Mouse (Mus musculus) G1E (cell line): Measurements from ENCODE around the gene Scn3b. TPM values are rescaled to one million over a fixed set of nuclear protein-coding genes. Genes with fewer than 3 reads are reported as not detected.

Source experiments
- ATAC-seq: 2 replicates; pipeline ENCODE4 v1.8.0; 2016; ENCODE audit warnings: mild to moderate bottlenecking; ENCODE audit not compliant: insufficient number of reproducible peaks, poor library complexity, low FRiP score, severe bottlenecking; ENCODE audit errors: extremely low read depth
- DNase-seq: peaks from one replicate; pipeline ENCODE4 v3.0.0; 2012; ENCODE audit warnings: low spot score
- H3K27me3 ChIP-seq: 2 replicates; pipeline ENCODE4 v1.6.1; 2012; ENCODE audit warnings: mild to moderate bottlenecking, low read length, inconsistent platforms; ENCODE audit not compliant: insufficient read depth
- H3K36me3 ChIP-seq: replicated peaks from 2 replicates; pipeline ENCODE3; 2012; ENCODE audit warnings: mild to moderate bottlenecking, inconsistent platforms
- H3K4me1 ChIP-seq: 2 replicates; pipeline ENCODE4 v1.6.1; 2012; ENCODE audit warnings: low read depth, low read length, inconsistent platforms, mixed read lengths; ENCODE audit not compliant: insufficient read depth
- H3K4me3 ChIP-seq: 2 replicates; pipeline ENCODE4 v1.5.1; 2012; ENCODE audit warnings: low read depth, mild to moderate bottlenecking, inconsistent platforms, low read length, moderate library complexity, mixed read lengths
- H3K9me3 ChIP-seq: replicated peaks from 2 replicates; pipeline ENCODE4 v1.6.1; 2012; ENCODE audit warnings: inconsistent platforms
- CTCF ChIP-seq: IDR thresholded peaks from 2 replicates; pipeline ENCODE4 v1.5.1; 2012; ENCODE audit warnings: low read depth, low read length, inconsistent platforms, mixed read lengths
- GATA1 ChIP-seq: IDR thresholded peaks from 2 replicates; pipeline ENCODE4 v1.6.1; 2012; ENCODE audit warnings: borderline replicate concordance, low read length, inconsistent platforms, mixed read lengths
- GATA2 ChIP-seq: IDR thresholded peaks from 2 replicates; pipeline ENCODE4 v1.6.1; 2012; ENCODE audit warnings: low read depth, low read length, inconsistent platforms, borderline replicate concordance
- POLR2AphosphoS5 ChIP-seq: IDR thresholded peaks from 2 replicates; pipeline ENCODE4 v1.6.1; 2012; ENCODE audit warnings: low read depth, low read length, inconsistent platforms; ENCODE audit not compliant: insufficient replicate concordance
- TAL1 ChIP-seq: conservative IDR thresholded peaks from 2 replicates; pipeline ENCODE4 v1.6.1; 2012; ENCODE audit warnings: low read depth, low read length, inconsistent platforms, mixed read lengths
- polyA plus RNA-seq: library from polyadenylated mRNA; stranded (reverse); fragments of >175 nt; gene quantifications from 2 replicates; pipeline ENCODE4 v1.2.3, GENCODE M21; 2012
- total RNA-seq, 2 experiments: library from RNA; stranded (forward) in 1 of 2; stranded (reverse) in 1 of 2; fragments of 200-1000 nt in 1 of 2; fragments of >200 nt in 1 of 2; fragmentation: Nextera tagmentation in 1 of 2; gene quantifications; 2 replicates each; pipeline ENCODE4 v1.2.3; 2014 to 2017

Scn3b gene
- total and polyA plus RNA-seq, 3 experiments: 0.05 TPM; not detected in 2

GRCm38 (mm10) chr9:40263874-40264273 is 5.1 kb upstream of the Scn3b start:
- Histone ChIP-seq H3K9me3 (no peaks in the 10 kb centered on the region; the same call in 1 of the 2 replicates), H3K36me3 (no peaks in the 10 kb centered on the region), H3K27me3 (no peaks in the 10 kb centered on the region), H3K4me3 (no peak overlapping the region), H3K4me1 (no peaks in the 10 kb centered on the region)
- ATAC-seq: no peak
- no peak for TF ChIP-seq GATA1
- TF ChIP-seq GATA2: no peak
- TF ChIP-seq POLR2AphosphoS5: no peak
- TF ChIP-seq TAL1: no peak
- no peak for TF ChIP-seq CTCF
- DNase-seq: no peak

- Histone ChIP-seq H3K9me3 (peaks cover 12% of the 10 kb centered on the region), H3K36me3 (no peaks in the 10 kb centered on the region), H3K4me1 (no peaks in the 10 kb centered on the region), H3K4me3 (no peak overlapping the region), H3K27me3 (peaks cover 2% of the 10 kb centered on the region; the same call in 1 of the 2 replicates)
- ATAC-seq (no peak), DNase-seq (no peak)
- no peak for TF ChIP-seq CTCF
- TF ChIP-seq POLR2AphosphoS5: no peak
- TF ChIP-seq GATA1: no peak
- TF ChIP-seq GATA2: no peak
- TF ChIP-seq TAL1: no peak
Observed at GRCm38 (mm10) chr9:40268040-40268747, 823 bp upstream of the Scn3b start.

- ATAC-seq (no peak), DNase-seq (no peak)
- no peaks in the 10 kb centered on the region for H3K4me1 ChIP-seq
- no peak overlapping the region for H3K4me3 ChIP-seq
- H3K36me3 ChIP-seq: no peaks in the 10 kb centered on the region
- H3K9me3 ChIP-seq: peaks cover 12% of the 10 kb centered on the region
- H3K27me3 ChIP-seq: peaks cover 2% of the 10 kb centered on the region; the same call in 1 of the 2 replicates
- TF ChIP-seq TAL1: no peak
Observed at GRCm38 (mm10) chr9:40268748-40269102, 292 bp upstream of the Scn3b start.

GRCm38 (mm10) chr9:40269880-40270279 is 863 bp downstream of the Scn3b start:
- no peak for TF ChIP-seq GATA1
- no peak for TF ChIP-seq POLR2AphosphoS5
- no peak for TF ChIP-seq GATA2
- TF ChIP-seq CTCF: no peak
- TF ChIP-seq TAL1: no peak
- no peaks in the 10 kb centered on the region for H3K36me3 ChIP-seq
- peaks cover 2% of the 10 kb centered on the region; the same call in 1 of the 2 replicates for H3K27me3 ChIP-seq
- no peak overlapping the region for H3K4me3 ChIP-seq
- peaks cover 12% of the 10 kb centered on the region for H3K9me3 ChIP-seq
- no peaks in the 10 kb centered on the region for H3K4me1 ChIP-seq
- ATAC-seq (no peak), DNase-seq (no peak)

- TF ChIP-seq TAL1 (no peak), GATA2 (no peak), CTCF (no peak), POLR2AphosphoS5 (no peak), GATA1 (no peak)
- peaks cover 12% of the 10 kb centered on the region for H3K9me3 ChIP-seq
- H3K27me3 ChIP-seq: peaks cover 2% of the 10 kb centered on the region; the same call in 1 of the 2 replicates
- no peaks in the 10 kb centered on the region for H3K36me3 ChIP-seq
- no peaks in the 10 kb centered on the region for H3K4me1 ChIP-seq
- no peak overlapping the region for H3K4me3 ChIP-seq
- ATAC-seq: no peak
- DNase-seq: no peak
Observed at GRCm38 (mm10) chr9:40271075-40271474, 2.1 kb downstream of the Scn3b start.

- Histone ChIP-seq H3K4me3 (no peak overlapping the region), H3K36me3 (no peaks in the 10 kb centered on the region), H3K9me3 (peaks cover 18% of the 10 kb centered on the region), H3K4me1 (no peaks in the 10 kb centered on the region), H3K27me3 (peaks cover 2% of the 10 kb centered on the region; the same call in 1 of the 2 replicates)
- no peak for DNase-seq
- ATAC-seq: no peak
- TF ChIP-seq GATA2 (no peak), GATA1 (no peak), POLR2AphosphoS5 (no peak)
Observed at GRCm38 (mm10) chr9:40272822-40273221, 3.8 kb downstream of the Scn3b start.

- TF ChIP-seq GATA1 (no peak), CTCF (no peak), TAL1 (no peak), GATA2 (no peak), POLR2AphosphoS5 (no peak)
- H3K27me3 ChIP-seq: no peaks in the 10 kb centered on the region
- H3K4me3 ChIP-seq: no peak overlapping the region
- peaks cover 21% of the 10 kb centered on the region for H3K9me3 ChIP-seq
- DNase-seq (no peak), ATAC-seq (no peak)
- no peaks in the 10 kb centered on the region for H3K4me1 ChIP-seq
- no peaks in the 10 kb centered on the region for H3K36me3 ChIP-seq
Observed at GRCm38 (mm10) chr9:40275904-40276303, 6.9 kb downstream of the Scn3b start.
